Mouse (Mus musculus) hindbrain, postnatal 0 days (tissue): ENCODE results near the gene 6430531B16Rik. TPM values are rescaled to one million over a fixed set of nuclear protein-coding genes. Genes with fewer than 3 reads are reported as not detected.
A peak's percentile ranks its signal among the peaks of the same experiment; 100 is the strongest.

Experiments
- ATAC-seq: fragments of 200-750 bp; cut with Nextera tagmentation; 2 replicates; pipeline ENCODE4 v1.8.0; 2017; ENCODE audit warnings: mild to moderate bottlenecking, moderate TSS enrichment, moderate library complexity
- DNase-seq: peaks from one replicate; pipeline ENCODE4 v3.0.0-alpha.2; 2015; ENCODE audit warnings: low spot score
- H3K27ac ChIP-seq: fragments of 300-500 bp; sonication (generic); 2 replicates; pipeline ENCODE4 v1.5.1; 2014; ENCODE audit warnings: mild to moderate bottlenecking
- H3K27me3 ChIP-seq: fragments of 300-500 bp; sonication (generic); 2 replicates; pipeline ENCODE4 v1.6.1; 2014; ENCODE audit warnings: low read length, mixed read lengths; ENCODE audit not compliant: insufficient read depth
- H3K36me3 ChIP-seq: fragments of 300-500 bp; sonication (generic); 2 replicates; pipeline ENCODE4 v1.6.1; 2014; ENCODE audit warnings: low read length, mixed read lengths; ENCODE audit not compliant: insufficient read depth
- H3K4me1 ChIP-seq: fragments of 300-500 bp; sonication (generic); 2 replicates; pipeline ENCODE4 v1.6.1; 2014; ENCODE audit warnings: antibody characterized with exemption, low read length, mixed read lengths; ENCODE audit not compliant: insufficient read depth
- H3K4me2 ChIP-seq: fragments of 300-500 bp; sonication (generic); 2 replicates; pipeline ENCODE4 v1.6.1; 2014; ENCODE audit warnings: low read depth, mild to moderate bottlenecking, low read length, moderate library complexity, mixed read lengths
- H3K4me3 ChIP-seq: fragments of 300-500 bp; sonication (generic); 2 replicates; pipeline ENCODE4 v1.5.1; 2014; ENCODE audit warnings: low read length
- H3K9ac ChIP-seq: fragments of 300-500 bp; sonication (generic); replicated peaks from 2 replicates; pipeline ENCODE4 v1.6.1; 2014; ENCODE audit warnings: mild to moderate bottlenecking, low read length, moderate library complexity, mixed read lengths
- H3K9me3 ChIP-seq: fragments of 300-500 bp; sonication (generic); 2 replicates; pipeline ENCODE4 v1.6.1; 2016; ENCODE audit warnings: low read length, mixed read lengths
- CTCF ChIP-seq: IDR thresholded peaks from 2 replicates; pipeline ENCODE4 v1.5.1; 2016; ENCODE audit warnings: antibody characterized with exemption, control low read depth, low read depth
- WGBS: fragments of 180-500 bp; shearing (Covaris S2); extraction: QIAGEN DNeasy Blood & Tissue Kit; methylation state at CpG from one replicate; pipeline ENCODE4 v1.1.7; 2014; 5-methylcytosine and 5-hydroxymethylcytosine counted together
- polyA plus RNA-seq: library from polyadenylated mRNA; unstranded; fragments of >200 nt; fragmentation: Nextera tagmentation; extraction: Ambion mirVana; gene quantifications from 2 replicates; pipeline ENCODE4 v1.2.1, GENCODE M21; 2015
- total RNA-seq: library from RNA; depleted of rRNA; stranded (reverse); fragments of >200 nt; gene quantifications from 2 replicates; pipeline ENCODE4 v1.2.3, GENCODE M21; 2014

6430531B16Rik gene
- total and polyA plus RNA-seq, 2 experiments from 2014 or later = 1.8 to 2.9 TPM

DNA sequence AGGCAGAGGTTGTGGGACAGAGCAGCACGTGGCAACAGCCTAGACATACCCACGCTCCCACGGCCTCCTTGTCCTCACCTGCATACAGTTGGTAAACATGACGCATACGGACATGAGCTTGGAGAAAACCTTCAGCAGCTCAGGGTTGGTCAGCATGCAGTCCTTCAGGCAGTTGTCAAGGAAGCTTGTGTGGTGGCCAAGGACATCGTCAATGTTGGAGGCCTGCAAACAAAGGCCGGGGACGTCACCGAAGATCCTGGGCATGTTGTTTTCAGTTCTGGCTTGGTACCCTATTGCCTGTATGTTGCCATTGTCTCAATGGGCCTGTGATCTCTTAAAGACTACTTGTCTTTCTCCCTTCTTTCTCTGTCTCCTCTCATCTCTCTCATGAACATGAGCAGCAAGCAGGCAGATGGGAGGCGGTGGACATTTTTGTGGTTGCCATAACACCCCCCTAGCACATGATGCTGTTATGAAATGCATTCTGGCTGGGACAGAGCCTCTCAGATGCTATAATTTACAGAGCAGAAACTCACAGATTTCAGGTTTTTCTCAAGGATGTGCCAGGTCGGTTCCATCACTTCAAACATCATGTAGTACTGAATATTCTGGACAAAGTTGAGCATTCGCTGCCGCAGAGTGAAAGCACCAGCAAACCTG, 20.3 kb upstream of the 6430531B16Rik start:
- no peak for DNase-seq
- H3K9ac ChIP-seq = no peak overlapping the region
- peaks cover 65% of the 10 kb centered on the region for H3K36me3 ChIP-seq
- H3K27me3 ChIP-seq = no peaks in the 10 kb centered on the region
- ATAC-seq = no peak
- no peak overlapping the region for H3K27ac ChIP-seq
- no peak overlapping the region for H3K4me2 ChIP-seq
- no peak for TF ChIP-seq CTCF
- no peaks in the 10 kb centered on the region for H3K4me1 ChIP-seq
- WGBS = 92% methylated on average over 13 of the region's 13 CpGs
- no peak overlapping the region for H3K4me3 ChIP-seq
- H3K9me3 ChIP-seq = no peaks in the 10 kb centered on the region

- DNase-seq (peak; percentile 83), ATAC-seq (peak; percentile 65; the same call in 1 of the 2 replicates)
- WGBS = 35% methylated on average over 3 of the region's 3 CpGs
- Histone ChIP-seq H3K36me3 (peaks cover 46% of the 10 kb centered on the region), H3K4me1 (no peaks in the 10 kb centered on the region), H3K4me3 (no peak overlapping the region), H3K27ac (no peak overlapping the region), H3K9me3 (no peaks in the 10 kb centered on the region), H3K27me3 (no peaks in the 10 kb centered on the region), H3K4me2 (no peak overlapping the region), H3K9ac (no peak overlapping the region)
- peak; percentile 84 for TF ChIP-seq CTCF
Measured at GRCm38 (mm10) chr7:139994676-139995075, 16.1 kb upstream of the 6430531B16Rik start.

- no peak overlapping the region for H3K4me2 ChIP-seq
- ATAC-seq (0 out of 2 replicates have a peak, but pooled peaks have one; percentile 25), DNase-seq (no peak)
- H3K9ac ChIP-seq = no peak overlapping the region
- TF ChIP-seq CTCF = no peak
- H3K36me3 ChIP-seq = peaks cover 41% of the 10 kb centered on the region
- H3K4me1 ChIP-seq = no peaks in the 10 kb centered on the region
- H3K27me3 ChIP-seq = no peaks in the 10 kb centered on the region
- H3K27ac ChIP-seq = no peak overlapping the region
- 84% methylated on average over 4 of the region's 4 CpGs for WGBS
- H3K9me3 ChIP-seq = no peaks in the 10 kb centered on the region
- no peak overlapping the region for H3K4me3 ChIP-seq
Measured at GRCm38 (mm10) chr7:139994202-139994601, 15.6 kb upstream of the 6430531B16Rik start.

DNA sequence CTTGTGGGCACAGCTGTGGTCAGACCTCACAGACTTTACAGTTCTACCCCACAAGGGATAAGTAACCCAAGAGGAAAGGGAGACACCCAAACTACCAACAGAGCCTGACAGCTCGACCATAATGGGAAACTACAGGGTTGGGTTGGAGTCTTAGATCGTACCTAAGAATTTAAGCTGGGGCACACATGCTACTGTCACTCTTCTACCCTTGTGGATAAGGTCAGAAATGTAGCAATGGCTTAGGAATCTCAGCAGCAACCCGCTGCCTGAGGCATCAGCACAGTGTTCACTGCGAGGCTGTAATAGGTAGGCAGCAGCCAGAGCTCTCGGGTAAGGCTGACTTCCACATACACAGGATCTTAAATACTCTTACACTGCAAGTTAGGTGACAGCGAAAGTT, 15.0 kb upstream of the 6430531B16Rik start:
- H3K27me3 ChIP-seq = no peaks in the 10 kb centered on the region
- DNase-seq (no peak), ATAC-seq (no peak)
- WGBS = 87% methylated on average over 6 of the region's 6 CpGs
- TF ChIP-seq CTCF = no peak
- no peak overlapping the region for H3K27ac ChIP-seq
- H3K4me2 ChIP-seq = no peak overlapping the region
- H3K36me3 ChIP-seq = peaks cover 35% of the 10 kb centered on the region
- H3K4me3 ChIP-seq = no peak overlapping the region
- H3K4me1 ChIP-seq = no peaks in the 10 kb centered on the region
- no peak overlapping the region for H3K9ac ChIP-seq
- no peaks in the 10 kb centered on the region for H3K9me3 ChIP-seq

- Histone ChIP-seq H3K9ac (no peak within 1 kb of the TSS), H3K36me3 (peaks cover 23% of the 10 kb centered on the region), H3K4me1 (no peaks in the 10 kb centered on the region), H3K9me3 (no peaks in the 10 kb centered on the region), H3K4me2 (no peak within 1 kb of the TSS), H3K27ac (no peak within 1 kb of the TSS), H3K27me3 (no peaks in the 10 kb centered on the region), H3K4me3 (no peak within 1 kb of the TSS)
- ATAC-seq (no peak), DNase-seq (no peak)
- 29% methylated on average over 7 of the region's 7 CpGs for WGBS
- TF ChIP-seq CTCF = no peak
Measured at GRCm38 (mm10) chr7:139992406-139992805, 13.9 kb upstream of the 6430531B16Rik start, which contains the start of gene Adam8. Gene Adam8, minus strand, starts transcription at chr7:139992562.

DNA sequence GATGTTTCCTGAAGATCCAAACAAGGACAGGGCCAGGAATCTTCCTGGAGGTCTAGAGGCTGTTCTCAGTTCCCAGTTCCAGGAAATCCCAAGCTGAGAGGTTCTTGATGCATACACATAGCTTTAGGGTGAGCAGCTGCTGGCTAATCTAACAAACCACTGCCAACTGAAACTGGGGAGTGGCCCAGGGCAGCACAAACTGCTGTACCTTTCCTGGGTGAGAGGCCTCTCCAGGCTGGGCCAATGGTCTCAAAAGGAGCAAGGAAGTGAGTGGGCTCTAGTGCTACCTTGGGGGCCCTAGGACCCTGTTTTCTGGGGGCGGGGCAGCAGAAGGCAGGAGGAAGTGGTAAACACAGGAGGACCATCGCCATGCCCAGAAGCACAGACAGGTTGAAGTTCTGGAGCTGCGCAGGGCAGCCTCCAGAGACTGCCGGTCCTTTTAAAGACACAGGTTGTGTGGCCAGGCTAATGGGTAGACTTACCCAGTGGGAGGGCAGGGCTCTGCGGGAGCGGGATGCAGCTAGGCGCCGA, 12.4 kb upstream of the 6430531B16Rik start:
- no peak overlapping the region for H3K4me2 ChIP-seq
- H3K4me1 ChIP-seq = no peaks in the 10 kb centered on the region
- H3K4me3 ChIP-seq = no peak overlapping the region
- H3K27ac ChIP-seq = no peak overlapping the region
- WGBS = 75% methylated on average over 8 of the region's 8 CpGs
- no peaks in the 10 kb centered on the region for H3K27me3 ChIP-seq
- H3K9me3 ChIP-seq = no peaks in the 10 kb centered on the region
- no peak overlapping the region for H3K9ac ChIP-seq
- no peak for DNase-seq
- ATAC-seq = no peak
- TF ChIP-seq CTCF = no peak
- peaks cover 9% of the 10 kb centered on the region for H3K36me3 ChIP-seq

DNA sequence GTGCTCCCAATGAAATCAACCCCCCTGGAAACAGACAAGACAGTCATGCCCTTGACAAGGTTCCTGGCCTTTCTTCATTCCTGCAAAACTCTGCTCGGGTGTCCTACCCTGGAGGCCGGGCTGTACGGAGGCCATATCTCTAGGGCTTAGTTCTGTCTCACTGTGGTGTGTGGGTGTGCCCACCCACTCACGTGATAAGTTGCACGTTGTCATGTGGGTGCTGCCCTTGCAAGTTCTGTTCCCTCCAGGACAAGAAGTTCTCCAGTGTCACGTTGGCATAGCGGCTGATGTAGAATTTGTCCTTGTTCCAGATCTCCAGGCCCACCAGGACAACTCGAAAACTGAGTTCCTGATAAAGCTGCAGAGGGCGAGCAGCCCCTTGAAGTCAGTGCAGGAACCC, 9.7 kb upstream of the 6430531B16Rik start:
- H3K4me3 ChIP-seq = no peak overlapping the region
- no peak overlapping the region for H3K27ac ChIP-seq
- 91% methylated on average over 9 of the region's 9 CpGs for WGBS
- H3K4me1 ChIP-seq = no peaks in the 10 kb centered on the region
- ATAC-seq (no peak), DNase-seq (no peak)
- TF ChIP-seq CTCF = no peak
- no peaks in the 10 kb centered on the region for H3K9me3 ChIP-seq
- H3K9ac ChIP-seq = no peak overlapping the region
- H3K36me3 ChIP-seq = no peaks in the 10 kb centered on the region
- H3K27me3 ChIP-seq = no peaks in the 10 kb centered on the region
- no peak overlapping the region for H3K4me2 ChIP-seq
